Mouse (Mus musculus) erythroblast, embryonic 14.5 days (primary cell): Measurements from ENCODE around the gene Ifitm10.

Experiments
- GATA1 ChIP-seq: IDR thresholded peaks from 2 replicates; pipeline ENCODE4 v1.6.1; 2012; ENCODE audit warnings: low read length, inconsistent platforms, mixed read lengths
- TAL1 ChIP-seq: IDR thresholded peaks from 3 replicates; pipeline ENCODE4 v1.6.1; 2012; ENCODE audit warnings: low read length, inconsistent platforms, mixed read lengths

- TF ChIP-seq TAL1, result no peak
- TF ChIP-seq GATA1, result no peak
Measured at GRCm38 (mm10) chr7:142303249-142303648, 70.3 kb downstream of the Ifitm10 start, which contains the start of gene Krtap5-4.
